Mouse (Mus musculus): Measurements from ENCODE around the gene Cnih2. TPM values are rescaled to one million over a fixed set of nuclear protein-coding genes. Genes with fewer than 3 reads are reported as not detected.
A peak's percentile ranks its signal among the peaks of the same experiment; 100 is the strongest.

Gene Cnih2
- total and polyA plus RNA-seq, 2 experiments from 2014 or later = 397 to 573 TPM

DNA sequence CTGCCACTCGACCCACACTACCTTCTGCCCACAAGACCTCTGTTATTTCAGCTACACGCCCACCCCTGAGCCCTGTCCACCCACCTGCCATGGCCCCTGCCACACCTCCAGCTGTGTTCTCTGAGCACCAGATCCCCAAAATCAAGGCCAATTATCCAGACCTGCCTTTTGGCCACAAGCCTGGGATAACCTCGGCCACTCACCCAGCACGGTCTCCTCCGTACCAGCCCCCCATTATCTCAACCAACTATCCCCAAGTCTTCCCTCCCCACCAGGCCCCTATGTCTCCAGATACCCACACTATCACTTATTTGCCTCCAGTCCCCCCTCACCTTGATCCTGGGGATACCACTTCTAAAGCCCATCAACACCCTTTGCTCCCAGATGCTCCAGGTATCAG is 28.8 kb downstream of the Cnih2 start:
- DNase-seq (ENCODE audit: low spot score) = no peak
- H3K27ac ChIP-seq = no peak overlapping the region
- H3K36me3 ChIP-seq (ENCODE audit: insufficient read depth, low read length) = no peaks in the 10 kb centered on the region
- TF ChIP-seq CTCF (IDR thresholded peaks at IDR 0.05; ENCODE audit: low read depth) = no peak
- H3K9me3 ChIP-seq (ENCODE audit: low read length) = no peaks in the 10 kb centered on the region
- H3K4me1 ChIP-seq (ENCODE audit: insufficient read depth, low read length) = peaks cover 9% of the 10 kb centered on the region; the same call in 1 of the 2 replicates
- no peak for ATAC-seq
- H3K4me3 ChIP-seq (ENCODE audit: low read length) = no peak overlapping the region
- no peaks in the 10 kb centered on the region for H3K27me3 ChIP-seq (ENCODE audit: insufficient read depth, low read length)
- peak overlapping the region; percentile 60 for H3K4me2 ChIP-seq (ENCODE audit: low read depth, low read length)
- WGBS = 86% methylated on average over 5 of the region's 5 CpGs
- H3K9ac ChIP-seq (replicated peaks; ENCODE audit: low read length) = no peak overlapping the region

DNA sequence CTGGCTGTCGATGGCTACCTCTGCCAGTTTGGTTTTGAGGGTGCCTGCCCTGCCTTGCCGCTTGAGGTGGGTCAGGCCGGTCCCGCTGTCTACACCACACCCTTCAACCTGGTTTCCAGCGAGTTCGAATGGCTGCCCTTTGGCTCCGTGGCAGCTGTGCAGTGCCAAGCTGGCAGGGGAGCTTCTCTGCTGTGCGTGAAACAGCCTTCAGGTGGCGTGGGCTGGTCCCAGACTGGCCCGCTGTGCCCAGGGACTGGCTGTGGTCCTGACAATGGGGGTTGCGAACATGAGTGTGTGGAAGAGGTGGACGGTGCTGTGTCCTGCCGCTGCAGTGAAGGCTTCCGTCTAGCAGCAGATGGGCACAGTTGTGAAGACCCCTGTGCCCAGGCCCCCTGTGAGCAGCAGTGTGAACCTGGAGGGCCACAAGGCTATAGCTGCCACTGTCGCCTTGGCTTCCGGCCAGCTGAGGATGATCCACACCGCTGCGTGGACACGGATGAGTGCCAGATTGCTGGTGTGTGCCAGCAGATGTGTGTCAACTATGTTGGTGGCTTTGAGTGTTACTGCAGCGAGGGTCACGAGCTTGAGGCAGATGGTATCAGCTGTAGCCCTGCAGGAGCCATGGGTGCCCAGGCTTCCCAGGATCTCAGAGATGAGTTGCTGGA is 29.6 kb downstream of the Cnih2 start:
- 26% methylated on average over 21 of the region's 21 CpGs for WGBS
- Histone ChIP-seq H3K36me3 (ENCODE audit: insufficient read depth, low read length) (no peaks in the 10 kb centered on the region), H3K4me2 (ENCODE audit: low read depth, low read length) (peak overlapping the region; percentile 60), H3K27ac (no peak overlapping the region), H3K27me3 (ENCODE audit: insufficient read depth, low read length) (no peaks in the 10 kb centered on the region), H3K9me3 (ENCODE audit: low read length) (no peaks in the 10 kb centered on the region), H3K4me1 (ENCODE audit: insufficient read depth, low read length) (peaks cover 9% of the 10 kb centered on the region; the same call in 1 of the 2 replicates), H3K4me3 (ENCODE audit: low read length) (peak overlapping the region; percentile 38), H3K9ac (replicated peaks; ENCODE audit: low read length) (peak overlapping the region; percentile 52)
- no peak; the same call in 1 of the 2 replicates for TF ChIP-seq CTCF (IDR thresholded peaks at IDR 0.05; ENCODE audit: low read depth)
- 0 out of 2 replicates have a peak, but pooled peaks have one; percentile 15 for ATAC-seq
- DNase-seq (ENCODE audit: low spot score) = peak; percentile 36

DNA sequence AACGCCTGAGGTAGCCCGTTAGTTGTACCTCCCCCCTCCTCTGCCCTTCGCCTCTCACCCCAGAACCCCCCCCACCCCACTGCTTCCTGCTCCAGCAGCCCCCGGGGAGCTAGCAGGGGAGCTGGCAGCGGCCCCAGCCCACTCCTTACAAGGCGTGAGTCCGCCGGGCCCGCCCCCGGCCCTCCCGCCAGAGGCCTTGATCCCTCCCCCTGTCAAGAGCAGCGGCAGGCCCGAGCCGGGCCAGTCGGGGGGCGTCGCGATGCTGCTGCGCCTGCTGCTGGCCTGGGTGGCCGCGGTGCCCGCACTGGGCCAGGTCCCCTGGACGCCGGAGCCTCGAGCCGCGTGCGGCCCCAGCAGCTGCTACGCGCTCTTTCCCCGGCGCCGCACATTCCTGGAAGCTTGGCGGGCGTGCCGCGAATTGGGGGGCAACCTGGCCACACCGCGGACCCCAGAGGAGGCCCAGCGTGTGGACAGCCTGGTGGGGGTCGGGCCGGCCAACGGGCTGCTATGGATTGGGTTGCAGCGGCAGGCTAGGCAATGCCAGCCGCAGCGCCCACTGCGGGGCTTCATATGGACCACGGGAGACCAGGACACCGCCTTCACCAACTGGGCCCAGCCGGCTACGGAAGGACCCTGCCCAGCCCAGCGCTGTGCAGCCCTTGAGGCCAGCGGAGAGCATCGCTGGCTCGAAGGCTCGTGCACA is 30.3 kb downstream of the Cnih2 start, which contains the start of gene Cd248:
Gene Cd248 (plus strand): TSS at position 212 of the 703 bp plus-strand sequence.
- ATAC-seq (peak; percentile 14; the same call in 1 of the 2 replicates), DNase-seq (ENCODE audit: low spot score) (peak; percentile 67)
- Histone ChIP-seq H3K9ac (replicated peaks; ENCODE audit: low read length) (peak within 1 kb of the TSS; percentile 52), H3K36me3 (ENCODE audit: insufficient read depth, low read length) (no peaks in the 10 kb centered on the region), H3K4me1 (ENCODE audit: insufficient read depth, low read length) (peaks cover 9% of the 10 kb centered on the region; the same call in 1 of the 2 replicates), H3K27me3 (ENCODE audit: insufficient read depth, low read length) (no peaks in the 10 kb centered on the region), H3K27ac (no peak within 1 kb of the TSS), H3K9me3 (ENCODE audit: low read length) (no peaks in the 10 kb centered on the region), H3K4me2 (ENCODE audit: low read depth, low read length) (peak within 1 kb of the TSS; percentile 60), H3K4me3 (ENCODE audit: low read length) (peak within 1 kb of the TSS; percentile 38)
- WGBS = 2% methylated on average over 49 of the region's 56 CpGs
- TF ChIP-seq CTCF (IDR thresholded peaks at IDR 0.05; ENCODE audit: low read depth) = no peak

DNA sequence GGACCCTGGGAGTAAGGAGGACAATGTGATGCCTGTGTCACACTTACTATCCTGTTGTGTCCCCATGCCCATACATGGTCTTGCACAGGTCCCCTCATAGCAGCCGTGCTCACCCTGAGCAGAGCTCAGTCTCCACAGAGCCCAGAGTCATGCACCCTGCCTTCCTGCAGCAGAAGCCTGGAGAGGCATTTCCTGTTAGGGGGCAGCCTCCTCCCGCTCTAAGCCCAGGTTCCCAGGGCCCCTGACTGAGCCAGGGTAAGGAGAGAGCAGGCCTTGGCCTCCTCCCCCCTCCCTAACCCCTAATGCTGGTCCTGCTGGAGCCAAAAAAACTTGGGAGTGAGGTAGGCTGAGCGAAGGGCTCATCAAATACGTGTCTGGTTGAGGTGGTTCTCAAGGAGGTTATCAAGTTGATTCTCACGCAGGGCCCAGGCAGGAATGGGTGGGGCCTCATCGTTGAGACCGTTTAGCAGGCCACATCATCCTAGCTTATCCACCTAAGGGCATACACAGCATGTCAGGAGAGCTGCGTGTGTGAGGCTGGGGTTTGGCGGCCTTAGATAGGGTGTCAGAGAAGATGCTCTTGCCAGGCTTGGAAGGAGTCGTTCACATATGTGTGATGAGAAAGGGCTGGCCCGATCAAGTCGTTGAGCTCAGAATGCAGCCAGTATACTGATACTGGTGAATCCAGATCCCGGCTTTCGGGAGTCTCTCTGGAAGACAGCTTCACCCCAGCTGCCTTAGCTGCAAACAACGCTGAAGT is 31.1 kb downstream of the Cnih2 start:
- Histone ChIP-seq H3K27me3 (ENCODE audit: insufficient read depth, low read length) (no peaks in the 10 kb centered on the region), H3K4me1 (ENCODE audit: insufficient read depth, low read length) (peaks cover 9% of the 10 kb centered on the region; the same call in 1 of the 2 replicates), H3K9ac (replicated peaks; ENCODE audit: low read length) (no peak overlapping the region), H3K4me3 (ENCODE audit: low read length) (peak overlapping the region; percentile 38), H3K27ac (no peak overlapping the region), H3K36me3 (ENCODE audit: insufficient read depth, low read length) (no peaks in the 10 kb centered on the region), H3K4me2 (ENCODE audit: low read depth, low read length) (peak overlapping the region; percentile 60), H3K9me3 (ENCODE audit: low read length) (no peaks in the 10 kb centered on the region)
- TF ChIP-seq CTCF (IDR thresholded peaks at IDR 0.05; ENCODE audit: low read depth) = no peak
- DNase-seq (ENCODE audit: low spot score) (no peak), ATAC-seq (no peak)
- WGBS = 17% methylated on average over 15 of the region's 15 CpGs

DNA sequence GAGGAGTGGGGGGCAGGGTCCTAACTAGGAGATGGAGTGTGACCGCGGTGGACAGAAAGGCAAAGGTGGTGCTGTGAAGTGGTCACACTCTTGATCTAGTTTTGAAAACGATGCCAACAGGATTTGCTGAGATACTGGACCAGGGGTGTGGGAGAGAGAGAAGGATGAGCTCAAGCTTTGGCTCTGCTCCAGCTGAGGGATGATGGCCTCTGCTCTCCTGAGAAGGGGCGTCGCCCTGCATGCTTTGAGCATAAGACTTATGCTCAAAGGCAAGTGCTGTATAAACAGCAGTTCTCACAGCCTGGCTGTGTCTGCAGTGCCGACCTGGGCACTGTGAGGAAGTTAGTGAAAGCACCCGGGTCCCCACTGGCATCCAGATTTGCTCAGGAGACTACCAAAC is 33.2 kb downstream of the Cnih2 start:
- no peak overlapping the region for H3K4me2 ChIP-seq (ENCODE audit: low read depth, low read length)
- H3K27ac ChIP-seq = no peak overlapping the region
- no peaks in the 10 kb centered on the region for H3K36me3 ChIP-seq (ENCODE audit: insufficient read depth, low read length)
- no peak for TF ChIP-seq CTCF (IDR thresholded peaks at IDR 0.05; ENCODE audit: low read depth)
- WGBS = 63% methylated on average over 7 of the region's 7 CpGs
- ATAC-seq (no peak), DNase-seq (ENCODE audit: low spot score) (no peak)
- H3K9ac ChIP-seq (replicated peaks; ENCODE audit: low read length) = no peak overlapping the region
- H3K4me1 ChIP-seq (ENCODE audit: insufficient read depth, low read length) = peaks cover 5% of the 10 kb centered on the region; the same call in 1 of the 2 replicates
- H3K27me3 ChIP-seq (ENCODE audit: insufficient read depth, low read length) = no peaks in the 10 kb centered on the region
- H3K4me3 ChIP-seq (ENCODE audit: low read length) = no peak overlapping the region
- H3K9me3 ChIP-seq (ENCODE audit: low read length) = no peaks in the 10 kb centered on the region

DNA sequence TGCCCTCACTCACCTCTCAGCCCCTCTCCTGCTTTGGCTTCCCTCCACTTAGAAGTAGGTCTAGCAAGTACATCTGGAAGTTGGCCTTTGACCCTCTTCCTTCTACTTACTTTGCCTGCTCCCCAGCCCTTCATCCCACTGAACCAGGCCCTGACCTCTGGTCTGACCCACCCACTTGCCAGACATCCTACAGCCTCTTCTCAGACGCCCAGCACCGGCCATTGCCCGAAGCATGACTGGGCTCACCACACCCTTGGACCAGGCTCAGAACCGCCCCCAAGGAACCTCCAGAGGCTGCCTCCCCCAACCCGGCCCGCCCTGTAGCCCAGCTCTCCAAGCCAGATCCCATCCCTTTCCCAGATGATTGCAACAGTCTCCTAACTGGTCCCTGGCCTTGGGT is 35.9 kb downstream of the Cnih2 start:
- no peak for TF ChIP-seq CTCF (IDR thresholded peaks at IDR 0.05; ENCODE audit: low read depth)
- no peak for ATAC-seq
- no peak overlapping the region for H3K27ac ChIP-seq
- H3K36me3 ChIP-seq (ENCODE audit: insufficient read depth, low read length) = no peaks in the 10 kb centered on the region
- H3K27me3 ChIP-seq (ENCODE audit: insufficient read depth, low read length) = no peaks in the 10 kb centered on the region
- no peak for DNase-seq (ENCODE audit: low spot score)
- WGBS = 90% methylated on average over 6 of the region's 6 CpGs
- no peak overlapping the region for H3K9ac ChIP-seq (replicated peaks; ENCODE audit: low read length)
- H3K4me3 ChIP-seq (ENCODE audit: low read length) = no peak overlapping the region
- H3K4me2 ChIP-seq (ENCODE audit: low read depth, low read length) = no peak overlapping the region
- no peaks in the 10 kb centered on the region for H3K9me3 ChIP-seq (ENCODE audit: low read length)
- H3K4me1 ChIP-seq (ENCODE audit: insufficient read depth, low read length) = no peaks in the 10 kb centered on the region
